Mouse (Mus musculus) limb, embryonic 12.5 days (tissue): ENCODE results near the gene Gm14435. TPM values are rescaled to one million over a fixed set of nuclear protein-coding genes. Genes with fewer than 3 reads are reported as not detected.
"Not testable (repeated sequence)": the region's sequence is repeated elsewhere in the genome, so short reads cannot be mapped to it uniquely, and the experiment has no call there.

Source experiments
- ATAC-seq: fragments of 200-750 bp; cut with Nextera tagmentation; 2 replicates; pipeline ENCODE4 v1.8.0; 2017; ENCODE audit warnings: low read depth, moderate TSS enrichment; ENCODE audit not compliant: insufficient number of reproducible peaks, insufficient read depth, low FRiP score, low TSS enrichment
- H3K27ac ChIP-seq: fragments of 300-500 bp; sonication (generic); 2 replicates; pipeline ENCODE4 v1.5.1; 2016; ENCODE audit warnings: mild to moderate bottlenecking, moderate library complexity
- H3K27me3 ChIP-seq: fragments of 300-500 bp; sonication (generic); 2 replicates; pipeline ENCODE4 v1.6.1; 2016; ENCODE audit warnings: mild to moderate bottlenecking, moderate library complexity
- H3K36me3 ChIP-seq: fragments of 300-500 bp; sonication (generic); 2 replicates; pipeline ENCODE4 v1.6.1; 2016; ENCODE audit warnings: mild to moderate bottlenecking, moderate library complexity
- H3K4me1 ChIP-seq: fragments of 300-500 bp; sonication (generic); replicated peaks from 2 replicates; pipeline ENCODE4 v1.6.1; 2016
- H3K4me2 ChIP-seq: fragments of 300-500 bp; sonication (generic); 2 replicates; pipeline ENCODE4 v1.6.1; 2016; ENCODE audit warnings: mild to moderate bottlenecking, moderate library complexity
- H3K4me3 ChIP-seq: fragments of 300-500 bp; sonication (generic); replicated peaks from 2 replicates; pipeline ENCODE4 v1.5.1; 2016; ENCODE audit warnings: mild to moderate bottlenecking
- H3K9ac ChIP-seq: fragments of 300-500 bp; sonication (generic); replicated peaks from 2 replicates; pipeline ENCODE4 v1.6.1; 2016; ENCODE audit warnings: mild to moderate bottlenecking, moderate library complexity
- H3K9me3 ChIP-seq: fragments of 300-500 bp; sonication (generic); 2 replicates; pipeline ENCODE4 v1.6.1; 2016; ENCODE audit warnings: mild to moderate bottlenecking, moderate library complexity
- WGBS: fragments of 180-500 bp; shearing (Covaris S2); methylation state at CpG from one replicate; pipeline ENCODE4 v1.1.7; 2016; 5-methylcytosine and 5-hydroxymethylcytosine counted together
- polyA plus RNA-seq: library from polyadenylated mRNA; unstranded; fragments of >200 nt; fragmentation: Nextera tagmentation; extraction: Ambion mirVana; gene quantifications from 2 replicates; pipeline ENCODE4 v1.2.1, GENCODE M21; 2016

Gene Gm14435
- polyA plus RNA-seq: 12.3 and 13.3 TPM in 2 replicates

DNA sequence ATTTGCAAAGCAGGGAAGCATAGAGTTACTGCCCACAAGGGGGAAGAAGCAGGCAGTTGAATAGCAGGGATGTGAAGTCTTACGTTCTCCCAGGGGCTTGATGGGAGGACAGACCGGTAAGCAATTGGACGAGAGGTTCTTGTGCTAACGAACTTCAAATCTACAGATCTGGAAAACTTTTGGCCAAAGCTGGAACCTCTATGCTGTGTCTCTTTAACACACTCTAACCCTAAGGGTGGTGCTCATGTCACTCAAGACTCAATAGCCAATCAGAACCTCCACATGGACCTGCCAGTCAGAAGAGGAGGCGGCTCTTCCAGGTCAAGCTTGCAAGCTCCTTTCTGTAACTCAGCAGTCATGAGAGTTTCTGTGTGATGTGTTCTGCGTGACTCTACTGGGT, at the start of gene Gm14435:
Gm14435 (plus strand) TSS at position 301 of the 400 bp plus-strand sequence.
- WGBS: no CpG with 5 or more reads among the region's 6 CpGs
- H3K9ac ChIP-seq, H3K4me3 ChIP-seq, H3K36me3 ChIP-seq, H3K27me3 ChIP-seq, H3K4me2 ChIP-seq, ATAC-seq, H3K4me1 ChIP-seq, H3K27ac ChIP-seq, H3K9me3 ChIP-seq: not testable (repeated sequence)

Other genes with a start within 250 kb of the Gm14435 start
- gene 2210418O10Rik, start 197.0 kb upstream of the Gm14435 start, polyA plus RNA-seq: 6.5 and 7.4 TPM in 2 replicates
- not detected in 2 replicates for gene Gm11009, start 104.1 kb upstream of the Gm14435 start, polyA plus RNA-seq
- gene Gm14434, start 63.2 kb downstream of the Gm14435 start, polyA plus RNA-seq: 0.85 and 1.7 TPM in 2 replicates
- gene Zfp967, start 97.5 kb downstream of the Gm14435 start, polyA plus RNA-seq: not detected in 2 replicates
- gene Gm14308, start 212.8 kb downstream of the Gm14435 start, polyA plus RNA-seq: 23.0 and 24.3 TPM in 2 replicates
- gene Zfp973, start 246.9 kb downstream of the Gm14435 start, polyA plus RNA-seq: 9.6 and 10.3 TPM in 2 replicates